Mouse (Mus musculus) testis, adult 2 months (tissue): ENCODE measurements around the gene Gm20219. TPM values are rescaled to one million over a fixed set of nuclear protein-coding genes. Genes with fewer than 3 reads are reported as not detected.
A peak's percentile ranks its signal among the peaks of the same experiment; 100 is the strongest.

ENCODE experiments used
- H3K27ac ChIP-seq: fragments of 200-500 bp; 2 replicates; pipeline ENCODE4 v1.5.1; 2012; ENCODE audit warnings: low read depth, low read length; ENCODE audit not compliant: control insufficient read depth, insufficient read depth
- H3K27me3 ChIP-seq: fragments of 200-500 bp; 2 replicates; pipeline ENCODE4 v1.6.1; 2012; ENCODE audit warnings: mild to moderate bottlenecking, low read length, moderate library complexity; ENCODE audit not compliant: control insufficient read depth, insufficient read depth
- H3K36me3 ChIP-seq: fragments of 200-500 bp; 2 replicates; pipeline ENCODE4 v1.6.1; 2012; ENCODE audit warnings: mild to moderate bottlenecking, low read length; ENCODE audit not compliant: control insufficient read depth, insufficient read depth
- H3K4me1 ChIP-seq: fragments of 200-500 bp; 2 replicates; pipeline ENCODE4 v1.6.1; 2012; ENCODE audit warnings: low read length; ENCODE audit not compliant: control insufficient read depth, insufficient read depth
- H3K4me3 ChIP-seq: fragments of 200-500 bp; 2 replicates; pipeline ENCODE4 v1.5.1; 2012; ENCODE audit warnings: low read depth, mild to moderate bottlenecking, low read length, moderate library complexity, mixed read lengths; ENCODE audit not compliant: control insufficient read depth
- CTCF ChIP-seq: fragments of 200-500 bp; IDR thresholded peaks from 2 replicates; pipeline ENCODE4 v1.5.1; 2012; ENCODE audit warnings: low read depth, mild to moderate bottlenecking, inconsistent platforms, low read length, moderate library complexity; ENCODE audit not compliant: control insufficient read depth, insufficient read depth, insufficient replicate concordance
- POLR2A ChIP-seq: fragments of 200-500 bp; IDR thresholded peaks from 2 replicates; pipeline ENCODE4 v1.6.1; 2012; ENCODE audit warnings: low read depth, mild to moderate bottlenecking, inconsistent platforms, low read length, moderate library complexity; ENCODE audit not compliant: control insufficient read depth
- polyA plus RNA-seq: library from polyadenylated mRNA; depleted of rRNA; stranded (reverse); fragments of >200 nt; gene quantifications from 2 replicates; pipeline ENCODE4 v1.2.3, GENCODE M21; 2012

Gm20219 gene
- polyA plus RNA-seq, 1 experiment = 2.0 TPM

- Histone ChIP-seq H3K27me3 (no peaks in the 10 kb centered on the region), H3K4me1 (peaks cover 11% of the 10 kb centered on the region), H3K27ac (peak overlapping the region; percentile 99), H3K4me3 (peak overlapping the region; percentile 99), H3K36me3 (peaks cover 11% of the 10 kb centered on the region)
- TF ChIP-seq CTCF = no peak
- no peak for TF ChIP-seq POLR2A
These were observed 31.1 kb upstream of the Gm20219 start for GRCm38 (mm10) chr17:56585171-56585821.

DNA sequence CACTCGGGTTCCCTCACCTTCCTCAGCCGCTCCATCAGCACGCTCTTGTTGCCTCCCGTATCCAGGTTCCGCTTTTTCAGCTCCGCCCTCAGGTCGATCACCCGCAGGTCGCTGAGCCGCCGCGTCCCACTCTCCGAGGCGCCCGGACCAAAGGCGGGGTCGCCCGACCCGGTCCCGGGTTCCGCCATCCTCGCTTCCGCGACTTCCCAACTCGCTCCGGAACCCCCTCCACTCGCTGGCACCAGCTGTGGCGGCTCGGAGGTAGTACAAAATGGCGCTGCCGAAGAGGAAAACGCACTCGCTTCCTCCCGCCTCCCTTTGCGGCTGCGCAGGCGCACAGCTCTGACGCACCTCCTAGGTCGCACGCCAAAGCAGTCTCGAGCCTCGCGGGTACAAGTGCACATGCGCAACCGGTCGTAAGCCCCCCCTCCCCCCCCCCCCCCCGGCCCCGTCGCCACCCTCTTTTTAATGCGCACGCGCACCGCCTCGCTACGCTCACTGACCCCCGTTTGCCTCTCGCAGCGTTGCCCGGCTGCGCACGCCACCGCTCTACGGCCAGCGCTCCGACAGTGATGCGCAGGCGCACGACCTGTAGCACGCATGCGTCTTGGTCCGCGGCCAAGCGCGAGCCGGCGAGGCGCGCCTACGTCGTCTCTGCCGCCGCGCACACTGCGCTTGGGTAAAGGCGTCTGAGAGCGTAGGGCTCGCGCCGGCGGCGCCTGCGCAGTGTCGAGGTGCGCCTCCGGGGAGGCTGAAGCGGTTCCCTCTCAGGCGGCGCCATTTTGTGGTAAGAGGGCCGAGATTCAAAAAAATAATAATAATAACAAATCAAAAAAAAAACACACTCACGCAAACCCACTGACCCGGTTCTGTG is 30.3 kb upstream of the Gm20219 start, which contains the start of the genes Safb2 and Safb:
Gene Safb2 (minus strand): TSS at position 329 of the 874 bp plus-strand sequence.
Gene Safb (plus strand): TSS at position 569 of the 874 bp plus-strand sequence.
- Histone ChIP-seq H3K4me3 (peak within 1 kb of the TSS; percentile 99), H3K4me1 (peaks cover 11% of the 10 kb centered on the region), H3K27me3 (no peaks in the 10 kb centered on the region), H3K36me3 (peaks cover 8% of the 10 kb centered on the region), H3K27ac (peak within 1 kb of the TSS; percentile 99)
- TF ChIP-seq CTCF (0 out of 2 replicates have a peak, but pooled peaks have one; percentile 4), POLR2A (peak; percentile 85)

- H3K4me1 ChIP-seq = peaks cover 11% of the 10 kb centered on the region
- TF ChIP-seq POLR2A (no peak), CTCF (no peak)
These were observed 29.5 kb upstream of the Gm20219 start for GRCm38 (mm10) chr17:56583611-56584256.

GRCm38 (mm10) chr17:56583071-56583470 is 28.9 kb upstream of the Gm20219 start:
- Histone ChIP-seq H3K4me3 (peak overlapping the region; percentile 99), H3K27ac (peak overlapping the region; percentile 43), H3K36me3 (peaks cover 5% of the 10 kb centered on the region), H3K27me3 (no peaks in the 10 kb centered on the region), H3K4me1 (peaks cover 11% of the 10 kb centered on the region)
- TF ChIP-seq POLR2A (no peak), CTCF (no peak)

More at GRCm38 (mm10) chr17:56583611-56584256, 29.5 kb upstream of the Gm20219 start:
- Histone ChIP-seq H3K36me3 (peaks cover 7% of the 10 kb centered on the region), H3K27ac (peak overlapping the region; percentile 97), H3K4me3 (peak overlapping the region; percentile 99), H3K27me3 (no peaks in the 10 kb centered on the region)

- Histone ChIP-seq H3K27me3 (no peaks in the 10 kb centered on the region), H3K27ac (no peak overlapping the region)
These were observed 18.8 kb upstream of the Gm20219 start for GRCm38 (mm10) chr17:56572939-56573338.

GRCm38 (mm10) chr17:56572154-56572553 is 18.0 kb upstream of the Gm20219 start:
- Histone ChIP-seq H3K4me1 (no peaks in the 10 kb centered on the region; the same call in 1 of the 2 replicates), H3K27ac (no peak overlapping the region), H3K36me3 (peaks cover 5% of the 10 kb centered on the region), H3K27me3 (no peaks in the 10 kb centered on the region), H3K4me3 (no peak overlapping the region)
- TF ChIP-seq CTCF (no peak), POLR2A (no peak)

More at GRCm38 (mm10) chr17:56572939-56573338, 18.8 kb upstream of the Gm20219 start:
- Histone ChIP-seq H3K36me3 (peaks cover 5% of the 10 kb centered on the region), H3K4me3 (no peak overlapping the region), H3K4me1 (no peaks in the 10 kb centered on the region; the same call in 1 of the 2 replicates)
- no peak for TF ChIP-seq CTCF
- no peak for TF ChIP-seq POLR2A
